Mouse (Mus musculus) kidney, adult 18-20 months (tissue): ENCODE measurements around the gene Mdga1.

Experiments
- DNase-seq: peaks from one replicate; pipeline ENCODE4 v3.0.0; 2021

Gene Mdga1

GRCm38 (mm10) chr17:29918791-29919551 is 50.9 kb downstream of the Mdga1 start:
- no peak for DNase-seq

GRCm38 (mm10) chr17:29916968-29917367 is 52.9 kb downstream of the Mdga1 start:
- DNase-seq, result no peak

- DNase-seq, result no peak
Measured at GRCm38 (mm10) chr17:29915820-29916219, 54.1 kb downstream of the Mdga1 start.

GRCm38 (mm10) chr17:29913301-29913965 is 56.5 kb downstream of the Mdga1 start:
- no peak for DNase-seq

GRCm38 (mm10) chr17:29912733-29913132 is 57.2 kb downstream of the Mdga1 start:
- DNase-seq, result no peak

- no peak for DNase-seq
Measured at GRCm38 (mm10) chr17:29909031-29909430, 60.9 kb downstream of the Mdga1 start.

- DNase-seq, result peak; percentile 19
Measured at GRCm38 (mm10) chr17:29904694-29905093, 65.2 kb downstream of the Mdga1 start.

- DNase-seq, result no peak
Measured at GRCm38 (mm10) chr17:29902406-29903155, 67.3 kb downstream of the Mdga1 start.

GRCm38 (mm10) chr17:29900289-29900688 is 69.6 kb downstream of the Mdga1 start:
- no peak for DNase-seq

GRCm38 (mm10) chr17:29896181-29897054 is 73.5 kb downstream of the Mdga1 start:
- no peak for DNase-seq

GRCm38 (mm10) chr17:29895566-29895965 is 74.3 kb downstream of the Mdga1 start:
- no peak for DNase-seq

- no peak for DNase-seq
Measured at GRCm38 (mm10) chr17:29894965-29895364, 74.9 kb downstream of the Mdga1 start.

- no peak for DNase-seq
Measured at GRCm38 (mm10) chr17:29890451-29891110, 79.3 kb downstream of the Mdga1 start.

GRCm38 (mm10) chr17:29888981-29889980 is 80.6 kb downstream of the Mdga1 start:
- DNase-seq, result peak; percentile 32

- DNase-seq, result peak; percentile 47
Measured at GRCm38 (mm10) chr17:29887881-29888826, 81.7 kb downstream of the Mdga1 start.

- DNase-seq, result peak; percentile 33
Measured at GRCm38 (mm10) chr17:29887271-29887880, 82.5 kb downstream of the Mdga1 start.

GRCm38 (mm10) chr17:29886655-29887251 is 83.1 kb downstream of the Mdga1 start:
- peak; percentile 14 for DNase-seq

- DNase-seq, result peak; percentile 27
Measured at GRCm38 (mm10) chr17:29886061-29886460, 83.8 kb downstream of the Mdga1 start.

- no peak for DNase-seq
Measured at GRCm38 (mm10) chr17:29884596-29884995, 85.3 kb downstream of the Mdga1 start.
